Mouse (Mus musculus) hindbrain, embryonic 10.5 days (tissue): ENCODE data around the gene S100a2. TPM values are rescaled to one million over a fixed set of nuclear protein-coding genes. Genes with fewer than 3 reads are reported as not detected.

Experiments used
- DNase-seq: peaks from one replicate; pipeline ENCODE4 v3.0.0-alpha.2; 2017; ENCODE audit warnings: low spot score
- H3K27ac ChIP-seq: fragments of 300-500 bp; sonication (generic); 2 replicates; pipeline ENCODE4 v1.5.1; 2016; ENCODE audit warnings: mild to moderate bottlenecking, moderate library complexity
- H3K27me3 ChIP-seq: fragments of 300-500 bp; sonication (generic); 2 replicates; pipeline ENCODE4 v1.6.1; 2016; ENCODE audit warnings: mild to moderate bottlenecking; ENCODE audit not compliant: poor library complexity, insufficient read depth, severe bottlenecking
- H3K36me3 ChIP-seq: fragments of 300-500 bp; sonication (generic); 2 replicates; pipeline ENCODE4 v1.6.1; 2016; ENCODE audit warnings: mild to moderate bottlenecking, moderate library complexity
- H3K4me1 ChIP-seq: fragments of 300-500 bp; sonication (generic); replicated peaks from 2 replicates; pipeline ENCODE4 v1.6.1; 2016; ENCODE audit warnings: mild to moderate bottlenecking
- H3K4me3 ChIP-seq: fragments of 300-500 bp; sonication (generic); 2 replicates; pipeline ENCODE4 v1.5.1; 2016; ENCODE audit warnings: mild to moderate bottlenecking, moderate library complexity
- H3K9me3 ChIP-seq: fragments of 300-500 bp; sonication (generic); 2 replicates; pipeline ENCODE4 v1.6.1; 2016; ENCODE audit warnings: mild to moderate bottlenecking, moderate library complexity
- WGBS: fragments of 180-500 bp; shearing (Covaris S2); methylation state at CpG from one replicate; pipeline ENCODE4 v1.1.7; 2016; 5-methylcytosine and 5-hydroxymethylcytosine counted together
- polyA plus RNA-seq: library from polyadenylated mRNA; unstranded; fragments of >200 nt; fragmentation: Nextera tagmentation; extraction: Ambion mirVana; gene quantifications from 2 replicates; pipeline ENCODE4 v1.2.1, GENCODE M21; 2016

Gene S100a2
- polyA plus RNA-seq, 1 experiment from 2014 or later, result not detected

DNA sequence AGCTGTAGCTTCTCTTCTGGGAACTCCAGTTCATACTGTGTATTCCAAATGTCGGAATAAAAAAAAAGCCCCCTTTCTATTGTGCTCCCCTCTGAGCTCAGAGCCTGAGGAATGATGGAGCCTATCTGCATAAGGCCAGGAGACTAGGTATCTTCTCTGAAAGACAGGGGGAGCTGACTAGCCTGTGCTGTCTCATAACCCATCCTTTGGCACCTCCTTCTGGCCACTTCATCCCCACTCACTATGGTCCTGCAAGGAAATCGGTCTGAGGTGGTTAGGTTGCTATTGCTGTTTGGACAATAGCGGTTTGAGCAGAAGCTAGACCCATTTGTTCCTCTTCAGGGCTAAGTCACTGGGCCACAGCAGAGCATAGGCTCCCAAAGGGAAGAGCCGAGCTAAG, 37.8 kb downstream of the S100a2 start:
- no peak overlapping the region for H3K27ac ChIP-seq
- WGBS, result 62% methylated on average over 4 of the region's 4 CpGs
- H3K9me3 ChIP-seq, result no peaks in the 10 kb centered on the region
- no peak overlapping the region for H3K4me3 ChIP-seq
- H3K36me3 ChIP-seq, result no peaks in the 10 kb centered on the region
- DNase-seq, result no peak
- peaks cover 26% of the 10 kb centered on the region for H3K4me1 ChIP-seq
- no peaks in the 10 kb centered on the region for H3K27me3 ChIP-seq

DNA sequence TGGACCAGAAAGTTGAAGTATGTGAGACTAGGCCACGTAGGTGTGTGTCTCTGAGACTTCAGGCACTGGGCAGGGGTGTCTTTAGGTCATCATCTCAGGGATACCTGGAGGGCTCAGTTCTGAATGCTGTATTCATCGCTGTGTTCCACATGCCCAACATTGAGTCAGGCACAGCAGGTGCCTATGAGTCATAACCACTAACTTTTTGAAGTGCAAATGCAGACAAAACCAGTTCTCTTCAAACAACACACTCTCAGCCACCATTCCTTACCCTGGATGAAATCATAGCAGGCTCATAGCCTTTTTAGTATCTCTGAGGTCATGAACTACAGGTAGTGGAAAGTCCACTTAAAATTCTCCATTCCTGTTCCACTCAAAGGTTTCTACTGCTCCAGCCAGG, 39.3 kb downstream of the S100a2 start:
- DNase-seq, result no peak
- Histone ChIP-seq H3K4me3 (no peak overlapping the region), H3K9me3 (no peaks in the 10 kb centered on the region), H3K27ac (no peak overlapping the region), H3K4me1 (peaks cover 13% of the 10 kb centered on the region; the same call in 1 of the 2 replicates), H3K27me3 (no peaks in the 10 kb centered on the region), H3K36me3 (no peaks in the 10 kb centered on the region)
- WGBS, result 88% methylated on average over 2 of the region's 2 CpGs

DNA sequence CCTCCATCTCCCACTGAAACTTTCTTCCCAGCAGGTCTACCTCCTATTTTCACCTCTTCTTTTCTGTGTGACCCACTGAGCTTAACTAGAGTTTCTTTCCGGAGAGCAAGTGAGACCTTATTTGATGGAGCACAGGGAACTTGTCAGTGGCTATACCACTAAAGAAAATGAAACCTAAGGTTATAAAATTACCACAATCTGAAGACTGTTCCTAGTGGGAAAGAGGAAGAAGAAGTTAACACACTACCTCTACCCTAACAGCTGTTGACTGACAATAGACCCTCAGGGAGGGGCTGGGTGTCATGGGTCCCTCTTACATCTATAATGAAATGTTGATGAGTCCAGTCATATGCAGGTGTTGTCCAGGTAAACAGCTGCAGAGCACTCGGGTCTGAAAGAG, 41.9 kb downstream of the S100a2 start:
- no peak overlapping the region for H3K27ac ChIP-seq
- no peaks in the 10 kb centered on the region for H3K4me1 ChIP-seq
- no peaks in the 10 kb centered on the region for H3K9me3 ChIP-seq
- no peak for DNase-seq
- no peak overlapping the region for H3K4me3 ChIP-seq
- no peaks in the 10 kb centered on the region for H3K36me3 ChIP-seq
- no peaks in the 10 kb centered on the region for H3K27me3 ChIP-seq
- 84% methylated on average over 2 of the region's 2 CpGs for WGBS

DNA sequence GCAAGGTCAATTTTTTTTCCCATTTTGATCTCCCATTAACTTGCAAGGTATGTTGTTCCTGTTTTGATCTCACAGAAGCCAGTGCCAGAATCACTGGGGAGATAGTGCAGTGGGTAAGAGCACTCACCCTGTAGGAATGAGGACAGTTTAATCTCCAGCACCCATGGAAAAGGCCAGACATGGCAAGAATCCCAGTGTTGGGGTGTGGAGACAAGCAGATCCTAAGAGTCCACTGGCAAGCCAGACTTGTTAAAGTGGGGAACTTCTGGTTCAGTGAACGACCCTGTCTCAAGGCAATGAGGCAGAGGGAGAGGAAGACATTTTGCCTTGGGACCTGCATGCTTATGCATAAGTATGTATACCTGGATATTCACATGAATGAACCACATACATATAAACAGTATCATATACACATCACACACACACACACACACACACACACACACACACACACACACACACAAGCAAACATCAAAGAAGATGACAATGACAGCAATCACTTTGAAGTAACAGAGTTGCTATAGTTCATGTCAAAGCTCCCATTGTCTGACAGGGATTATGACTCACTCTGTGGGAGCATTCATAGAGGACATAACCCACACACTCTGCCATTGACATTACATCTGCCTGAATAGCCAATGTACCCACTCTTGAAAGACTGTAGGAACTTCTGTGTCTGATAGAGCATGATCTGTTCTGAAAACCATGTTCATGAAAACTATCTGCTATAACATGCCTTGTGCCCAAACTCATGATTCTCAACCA, 48.6 kb downstream of the S100a2 start:
- H3K4me3 ChIP-seq, result no peak overlapping the region
- H3K27me3 ChIP-seq, result no peaks in the 10 kb centered on the region
- no peaks in the 10 kb centered on the region for H3K36me3 ChIP-seq
- H3K9me3 ChIP-seq, result no peaks in the 10 kb centered on the region
- H3K27ac ChIP-seq, result no peak overlapping the region
- no peak for DNase-seq
- 64% methylated on average over 1 of the region's 1 CpGs for WGBS
- no peaks in the 10 kb centered on the region for H3K4me1 ChIP-seq

DNA sequence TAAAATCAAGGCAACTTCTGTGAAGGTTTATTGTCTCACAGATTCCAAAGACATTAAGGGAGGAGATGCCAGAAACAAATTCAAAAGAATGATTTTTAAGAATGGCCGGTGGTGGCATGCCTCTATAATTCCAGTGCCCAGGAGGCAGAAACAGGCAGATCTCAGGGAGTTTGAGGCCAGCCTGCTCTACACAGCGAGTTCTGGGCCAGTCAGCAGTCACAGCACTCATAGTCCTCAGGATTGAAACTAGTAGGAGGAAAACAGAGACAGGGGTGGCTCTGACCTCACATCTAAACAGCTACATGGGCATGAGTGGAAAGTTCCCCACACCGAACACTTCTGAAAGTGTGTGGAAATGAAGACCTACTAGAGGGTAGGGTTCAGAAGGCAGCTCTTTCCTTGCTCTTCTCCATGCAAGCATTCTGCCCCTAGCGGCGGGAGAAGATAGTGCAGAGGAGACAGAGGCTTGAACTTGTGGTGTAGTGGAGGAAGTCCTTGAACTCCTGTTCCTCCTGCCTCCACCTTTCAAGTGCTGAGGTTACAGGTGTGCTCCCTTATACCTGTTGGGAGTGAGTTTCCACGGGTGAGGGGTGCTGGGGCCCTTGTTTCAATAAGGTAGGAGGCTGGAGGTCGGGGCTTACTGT, 49.6 kb downstream of the S100a2 start:
- Histone ChIP-seq H3K27me3 (no peaks in the 10 kb centered on the region), H3K36me3 (no peaks in the 10 kb centered on the region), H3K27ac (no peak overlapping the region), H3K4me1 (no peaks in the 10 kb centered on the region), H3K4me3 (no peak overlapping the region), H3K9me3 (no peaks in the 10 kb centered on the region)
- peak; percentile 39 for DNase-seq
- 52% methylated on average over 7 of the region's 7 CpGs for WGBS

DNA sequence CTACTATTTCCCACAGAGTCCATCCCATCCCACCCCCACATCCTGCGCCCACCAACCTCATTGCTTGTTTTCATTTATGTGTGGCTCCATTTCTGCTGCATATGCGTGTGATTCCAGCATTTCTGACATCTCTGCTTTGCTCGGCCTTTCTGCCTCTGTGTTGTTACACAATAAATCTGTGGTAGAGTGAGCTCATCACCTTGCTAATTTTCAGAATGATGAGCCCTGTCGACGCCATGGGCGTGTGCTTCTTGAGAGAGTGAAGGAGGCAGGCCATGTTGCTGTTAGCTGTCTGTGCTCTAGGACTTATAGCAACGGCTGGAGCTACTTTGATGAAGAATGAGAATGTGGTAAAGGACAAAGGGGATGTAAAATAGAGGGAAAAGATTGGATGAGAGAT, 50.9 kb downstream of the S100a2 start:
- no peaks in the 10 kb centered on the region for H3K36me3 ChIP-seq
- 86% methylated on average over 7 of the region's 7 CpGs for WGBS

More for the DNA sequence above, 50.9 kb downstream of the S100a2 start:
- H3K27ac ChIP-seq, result no peak overlapping the region
- H3K27me3 ChIP-seq, result no peaks in the 10 kb centered on the region
- no peak overlapping the region for H3K4me3 ChIP-seq
- no peaks in the 10 kb centered on the region for H3K9me3 ChIP-seq
- DNase-seq, result no peak
- no peaks in the 10 kb centered on the region for H3K4me1 ChIP-seq

Other genes with a start within 250 kb of the S100a2 start
- 28.5 and 29.1 TPM in 2 replicates for gene Slc27a3, start 200.3 kb upstream of the S100a2 start, polyA plus RNA-seq
- gene Ints3, start 156.6 kb upstream of the S100a2 start, polyA plus RNA-seq, result 37.6 and 39.7 TPM in 2 replicates
- 3.0 TPM in 2 replicates for gene Npr1, start 124.4 kb upstream of the S100a2 start, polyA plus RNA-seq
- 315 and 340 TPM in 2 replicates for gene Ilf2, start 114.1 kb upstream of the S100a2 start, polyA plus RNA-seq
- gene Snapin, start 99.2 kb upstream of the S100a2 start, polyA plus RNA-seq, result 60.9 and 69.1 TPM in 2 replicates
- gene Chtop, start 80.7 kb upstream of the S100a2 start, polyA plus RNA-seq, result 174 and 182 TPM in 2 replicates
- gene S100a1, start 75.9 kb upstream of the S100a2 start, polyA plus RNA-seq, result 7.5 and 7.7 TPM in 2 replicates
- gene S100a13, start 75.8 kb upstream of the S100a2 start, polyA plus RNA-seq, result 11.7 and 13.1 TPM in 2 replicates
- gene S100a14, start 63.4 kb upstream of the S100a2 start, polyA plus RNA-seq, result not detected in 2 replicates
- gene S100a16, start 53.0 kb upstream of the S100a2 start, polyA plus RNA-seq, result 46.6 and 47.9 TPM in 2 replicates
- gene S100a3, start 29.7 kb upstream of the S100a2 start, polyA plus RNA-seq, result 0.24 and 0.27 TPM in 2 replicates
- not detected in 2 replicates for gene Gm42674, start 11.7 kb downstream of the S100a2 start, polyA plus RNA-seq
- not detected in 2 replicates for gene S100a4, start 13.5 kb downstream of the S100a2 start, polyA plus RNA-seq
- not detected in 2 replicates for gene S100a5, start 18.3 kb downstream of the S100a2 start, polyA plus RNA-seq
- gene S100a6, start 22.6 kb downstream of the S100a2 start, polyA plus RNA-seq, result 14.4 and 18.3 TPM in 2 replicates
- gene S100a7a, start 63.8 kb downstream of the S100a2 start, polyA plus RNA-seq, result not detected in 2 replicates
- gene S100a8, start 78.7 kb downstream of the S100a2 start, polyA plus RNA-seq, result not detected in 2 replicates
- not detected in 2 replicates for gene S100a9, start 105.5 kb downstream of the S100a2 start, polyA plus RNA-seq
- gene Pglyrp4, start 136.7 kb downstream of the S100a2 start, polyA plus RNA-seq, result not detected in 2 replicates
- gene Gm5849, start 187.6 kb downstream of the S100a2 start, polyA plus RNA-seq, result not detected in 2 replicates